Mouse (Mus musculus) layer of hippocampus, adult 9-11 months (tissue): Measurements from ENCODE around the gene Pou3f3.

Source experiments
- DNase-seq: peaks from one replicate; pipeline ENCODE4 v3.0.0; 2022

Pou3f3 gene

DNA sequence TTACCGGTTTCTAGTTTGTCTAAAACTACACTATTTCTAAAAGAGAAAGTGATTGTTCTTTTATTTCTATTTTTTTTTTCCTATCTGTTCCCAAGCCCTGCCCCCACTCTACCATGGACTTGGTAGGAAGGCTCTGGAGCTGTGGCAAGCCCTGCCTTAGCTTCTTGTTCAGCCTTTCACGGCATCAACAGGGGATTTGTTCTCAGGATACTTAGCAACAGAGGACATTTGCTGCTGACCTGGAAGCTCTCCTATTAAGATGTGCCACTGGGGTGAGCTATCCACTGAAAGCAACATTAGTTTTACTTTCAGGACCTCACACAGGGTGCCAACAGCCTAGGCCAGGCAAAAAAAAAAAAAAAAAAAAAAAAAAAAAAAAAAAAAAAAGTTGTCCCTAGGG, 15.4 kb downstream of the Pou3f3 start:
- no peak for DNase-seq

GRCm38 (mm10) chr1:42711456-42712310, 16.1 kb downstream of the Pou3f3 start:
- no peak for DNase-seq

DNA sequence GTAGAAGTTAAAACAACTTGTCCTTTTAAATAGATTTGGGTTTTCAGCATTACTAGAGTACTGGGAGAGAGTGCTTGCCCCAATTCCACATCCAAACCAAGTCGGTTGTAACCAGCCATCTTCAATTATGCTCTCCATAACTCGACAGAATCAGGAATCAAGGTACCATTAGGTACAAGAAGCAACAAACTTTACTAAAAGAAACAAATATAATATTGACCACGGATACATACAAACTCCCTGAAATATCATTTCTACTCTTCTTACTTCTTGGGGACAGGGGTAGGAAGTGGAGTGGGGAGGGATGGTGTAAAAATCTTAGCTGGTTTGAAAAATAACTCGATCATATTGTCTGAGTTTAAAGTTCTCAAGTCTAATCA, 16.7 kb downstream of the Pou3f3 start:
- DNase-seq, result no peak

DNA sequence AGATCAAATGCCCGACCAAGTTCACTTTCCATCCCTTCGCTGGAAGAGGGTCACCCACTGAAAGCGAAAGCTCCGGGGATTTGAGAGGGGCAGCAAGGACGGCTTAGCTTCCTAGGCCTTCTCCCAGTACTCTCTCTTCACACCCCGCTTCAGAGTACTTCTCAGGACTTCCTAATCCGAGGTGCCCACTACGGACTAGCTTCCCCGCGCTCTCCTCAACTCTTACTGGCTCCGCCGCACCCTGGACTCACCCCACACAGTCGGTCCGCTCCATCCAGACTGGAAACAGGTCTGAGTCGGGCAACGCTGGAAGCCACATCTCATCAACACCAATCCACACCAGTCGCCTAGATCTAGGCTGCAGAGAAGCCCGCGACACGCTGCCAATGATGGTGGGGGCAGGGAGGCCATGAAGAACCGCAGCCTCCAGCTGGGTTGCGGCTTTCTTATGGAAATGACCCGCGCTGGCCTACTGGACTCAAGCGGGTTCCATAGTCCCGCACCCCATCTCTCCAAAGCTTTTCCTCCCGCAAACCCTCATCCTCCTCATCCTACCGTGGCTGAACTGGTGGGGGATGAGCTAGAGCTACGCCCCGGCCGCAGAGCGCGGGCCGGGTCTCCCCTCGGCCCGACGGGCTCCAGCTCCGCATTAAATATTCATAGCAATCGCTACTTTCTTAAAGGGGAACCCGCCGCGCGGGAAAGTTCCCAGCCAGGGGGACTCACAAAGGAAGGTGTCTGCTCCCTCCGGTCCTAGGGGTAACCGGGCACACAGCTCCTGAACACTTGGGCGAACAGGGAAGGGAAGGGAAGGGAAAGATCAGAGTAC, 17.8 kb downstream of the Pou3f3 start:
- no peak for DNase-seq

DNA sequence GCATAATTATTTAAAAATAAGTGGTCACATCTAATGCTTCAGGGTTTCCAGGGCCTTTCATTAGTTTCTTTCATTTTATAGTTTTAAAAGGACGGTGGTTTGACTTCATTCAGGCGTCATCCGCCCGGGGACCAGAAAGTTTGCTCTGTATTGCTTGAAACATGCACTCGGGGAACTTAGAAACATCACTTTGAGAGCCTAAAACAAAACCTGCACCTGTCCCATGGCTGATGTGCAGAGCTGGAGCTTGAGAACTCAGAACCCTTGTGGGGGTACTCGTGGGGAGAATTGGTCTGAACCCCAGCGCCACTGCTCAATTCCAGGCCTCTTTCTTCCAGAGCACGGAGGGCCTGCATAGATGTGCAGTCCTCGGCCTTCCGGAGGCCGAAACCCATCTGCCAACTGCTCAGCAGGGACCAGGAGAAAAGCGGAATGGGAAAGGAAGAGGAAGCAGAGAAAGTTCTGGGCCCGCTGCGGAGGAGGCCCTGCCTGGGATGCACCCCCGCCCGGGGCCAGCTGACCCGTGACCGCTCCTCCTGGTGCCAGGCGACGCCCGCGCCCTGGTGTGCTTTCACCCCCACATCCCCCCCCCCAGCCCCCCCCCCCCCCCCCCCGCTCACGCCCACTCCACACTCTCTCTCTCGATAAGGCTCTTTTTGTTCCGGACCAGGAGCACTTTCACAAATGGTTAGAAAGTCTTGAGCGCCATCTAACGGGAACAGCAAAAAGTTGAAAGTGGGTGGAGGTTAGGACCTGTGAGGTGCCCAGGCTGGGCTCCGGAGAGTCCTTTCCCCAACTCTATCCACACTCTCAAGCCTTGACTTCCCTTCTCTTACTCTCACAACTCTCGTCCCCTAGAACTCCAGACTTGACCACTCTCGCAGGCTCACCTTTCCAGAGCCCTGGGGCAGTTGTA, 18.7 kb downstream of the Pou3f3 start:
- DNase-seq, result peak; percentile 80

- DNase-seq, result no peak
Observed at GRCm38 (mm10) chr1:42718549-42718948, 23.0 kb downstream of the Pou3f3 start.

DNA sequence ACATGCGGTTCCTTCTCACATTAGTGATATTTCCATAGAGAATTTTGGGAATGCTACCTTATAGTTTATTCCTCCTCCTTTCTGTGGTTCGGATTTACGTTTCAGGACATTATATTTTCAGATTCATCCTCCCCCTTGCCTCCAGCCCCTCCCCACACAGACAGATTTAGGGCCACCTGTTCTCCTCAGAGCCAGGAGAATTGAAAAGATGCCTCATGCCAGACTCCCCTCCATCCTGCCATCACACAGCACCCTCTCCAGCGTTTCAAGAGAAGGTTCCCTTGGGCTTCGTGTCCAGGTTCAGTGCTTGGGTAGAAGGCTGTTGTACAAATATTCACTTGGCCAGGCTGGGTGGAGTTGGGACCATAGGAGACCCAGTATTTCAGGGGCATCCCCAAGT, 25.8 kb downstream of the Pou3f3 start:
- no peak for DNase-seq

- no peak for DNase-seq
Observed at GRCm38 (mm10) chr1:42723769-42724300, 28.3 kb downstream of the Pou3f3 start.

DNA sequence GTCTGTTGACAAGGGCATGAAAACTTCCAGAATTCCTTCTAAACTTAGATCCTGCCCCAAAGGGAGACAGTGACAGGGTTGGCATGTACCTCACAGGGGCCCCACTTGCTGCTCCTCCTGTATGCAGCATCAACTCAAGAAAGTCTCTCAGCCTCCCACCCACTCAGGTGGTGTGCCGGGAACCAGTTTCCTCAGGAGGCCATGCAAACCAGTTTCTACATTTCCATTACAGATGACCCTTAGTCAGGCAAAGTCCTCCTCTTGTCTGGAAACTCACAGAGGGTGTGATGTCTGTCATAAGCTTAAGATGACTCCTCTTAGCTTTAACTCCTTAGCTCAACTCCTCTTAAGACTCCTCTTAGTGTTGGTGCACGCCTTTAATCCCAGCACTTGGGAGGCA, 29.3 kb downstream of the Pou3f3 start:
- DNase-seq, result no peak

DNA sequence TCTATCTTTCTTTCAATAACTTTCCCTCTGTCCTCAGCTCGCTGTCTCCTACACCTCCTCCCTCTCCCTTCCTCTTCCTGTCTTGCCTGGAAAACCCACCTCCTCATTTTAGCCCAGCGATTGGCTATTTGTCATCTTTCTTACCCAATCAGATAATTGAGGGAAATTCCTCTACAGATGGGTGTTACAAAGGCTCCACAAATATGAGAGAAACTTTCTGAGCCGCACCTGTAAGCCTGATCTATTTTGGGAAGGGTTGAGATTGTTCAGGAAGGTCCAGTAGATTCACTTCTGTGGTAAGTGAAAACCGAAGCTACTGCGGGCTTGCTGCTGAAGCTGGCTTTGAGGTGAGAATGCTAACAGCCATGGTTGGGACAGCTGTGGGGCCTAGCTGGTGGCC, 31.6 kb downstream of the Pou3f3 start:
- no peak for DNase-seq

DNA sequence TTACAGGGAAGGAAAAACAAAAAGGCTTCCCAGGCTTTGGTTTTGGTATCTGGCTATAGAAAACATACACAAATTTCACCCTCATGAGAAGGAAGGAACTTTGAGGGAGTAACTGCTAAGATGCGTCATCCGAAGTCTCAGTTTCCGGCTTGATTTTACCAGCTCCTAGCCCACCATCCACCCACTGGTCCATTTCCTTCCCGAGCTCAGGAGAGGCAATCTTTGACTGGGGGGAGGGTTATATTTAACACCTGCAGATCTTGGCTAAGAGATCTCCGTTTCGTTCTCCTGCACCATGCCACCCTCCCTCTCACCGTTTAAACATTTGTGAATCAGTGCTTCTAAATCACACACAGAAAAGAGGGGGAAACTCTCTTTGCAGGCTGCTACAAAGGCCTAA, 32.1 kb downstream of the Pou3f3 start:
- no peak for DNase-seq

- DNase-seq, result no peak
Observed at GRCm38 (mm10) chr1:42741383-42742241, 46.0 kb downstream of the Pou3f3 start.

GRCm38 (mm10) chr1:42742242-42742560, 46.6 kb downstream of the Pou3f3 start:
- no peak for DNase-seq

GRCm38 (mm10) chr1:42745047-42745446, 49.5 kb downstream of the Pou3f3 start:
- DNase-seq, result no peak

DNA sequence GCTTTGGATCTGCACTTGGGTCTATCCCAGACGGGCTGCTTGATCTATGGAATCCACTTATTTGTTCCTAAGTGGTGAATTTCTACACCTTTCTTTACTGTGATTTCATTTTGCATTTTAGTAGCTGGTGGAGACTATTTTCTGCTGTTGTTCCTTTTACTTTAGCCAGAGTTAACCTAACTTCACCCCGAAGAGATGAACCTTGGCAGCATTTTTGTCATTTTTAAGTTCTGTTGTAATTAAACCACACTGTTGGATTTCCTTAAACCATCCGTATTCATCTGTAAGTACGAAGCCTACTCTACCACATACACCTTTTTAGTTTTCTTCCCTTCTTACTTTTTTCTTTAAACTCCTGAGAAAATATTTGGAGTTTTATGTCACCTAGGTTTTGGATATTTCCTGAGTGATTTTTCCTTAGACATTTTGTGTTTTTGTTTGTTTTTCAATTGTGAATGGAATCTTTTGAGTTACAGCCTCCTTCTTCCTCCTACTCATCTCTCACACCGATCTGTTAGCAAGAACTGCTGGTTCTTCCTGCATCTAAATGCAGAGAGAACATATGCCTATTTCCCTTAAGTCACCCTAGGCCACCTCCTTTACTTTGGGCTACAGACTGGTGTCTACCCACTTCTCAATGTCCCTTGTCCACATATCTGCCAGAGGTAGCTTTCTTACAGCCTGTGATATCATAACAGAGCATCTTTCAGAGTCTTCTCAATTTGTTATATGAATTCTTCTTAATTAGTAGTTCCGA, 54.1 kb downstream of the Pou3f3 start:
- DNase-seq, result peak; percentile 6
